Mouse (Mus musculus): Measurements from ENCODE around the gene P2rx2.

P2rx2 gene

GRCm38 (mm10) chr5:110296637-110297036 is 46.4 kb downstream of the P2rx2 start:
- Histone ChIP-seq H3K9me3 (ENCODE audit: low read length) (no peaks in the 10 kb centered on the region), H3K4me1 (replicated peaks; ENCODE audit: low read depth, low read length) (0 out of 2 replicates have a peak, but pooled peaks cover 4% of the 10 kb centered on the region), H3K27me3 (ENCODE audit: insufficient read depth, low read length) (no peaks in the 10 kb centered on the region), H3K4me3 (replicated peaks; ENCODE audit: low read length) (no peak overlapping the region), H3K36me3 (ENCODE audit: insufficient read depth, low read length) (peaks cover 93% of the 10 kb centered on the region)
- no peak for TF ChIP-seq POU5F1 (IDR thresholded peaks at IDR 0.05; ENCODE audit: borderline replicate concordance, low read length)
- TF ChIP-seq CTCF (conservative IDR thresholded peaks at IDR 0.05; ENCODE audit: low read length): no peak
- TF ChIP-seq NANOG (IDR thresholded peaks at IDR 0.05; ENCODE audit: borderline replicate concordance, low read length): no peak

GRCm38 (mm10) chr5:110291649-110292048 is 51.4 kb downstream of the P2rx2 start:
- H3K27me3 ChIP-seq (ENCODE audit: insufficient read depth, low read length): no peaks in the 10 kb centered on the region
- H3K4me1 ChIP-seq (replicated peaks; ENCODE audit: low read depth, low read length): peaks cover 8% of the 10 kb centered on the region
- H3K9me3 ChIP-seq (ENCODE audit: low read length): no peaks in the 10 kb centered on the region
- no peak overlapping the region for H3K4me3 ChIP-seq (replicated peaks; ENCODE audit: low read length)
- peaks cover 77% of the 10 kb centered on the region for H3K36me3 ChIP-seq (ENCODE audit: insufficient read depth, low read length)
- TF ChIP-seq CTCF (conservative IDR thresholded peaks at IDR 0.05; ENCODE audit: low read length): no peak
- no peak for TF ChIP-seq POU5F1 (IDR thresholded peaks at IDR 0.05; ENCODE audit: borderline replicate concordance, low read length)
- TF ChIP-seq NANOG (IDR thresholded peaks at IDR 0.05; ENCODE audit: borderline replicate concordance, low read length): no peak
